Mouse (Mus musculus) 416B (cell line): ENCODE measurements at regions not wholly inside any gene's neighbourhood (a gene's known extent, or its start where the extent isn't known, plus 50 kb on each side); places are given as distances from the start of the nearest gene placed in this dataset.
A peak's percentile ranks its signal among the peaks of the same experiment; 100 is the strongest.

ENCODE experiments used
- DNase-seq: peaks from one replicate; pipeline ENCODE4 v3.0.0; 2011; ENCODE audit warnings: low read depth

GRCm38 (mm10) chr5:106392213-106392612, 65.8 kb downstream of the Barhl2 start:
- no peak for DNase-seq

- DNase-seq = no peak
These were observed 71.3 kb downstream of the Barhl2 start for GRCm38 (mm10) chr5:106386621-106387020.

- no peak for DNase-seq
These were observed 72.1 kb downstream of the Barhl2 start for GRCm38 (mm10) chr5:106385838-106386237.

- no peak for DNase-seq
These were observed 72.7 kb downstream of the Barhl2 start for GRCm38 (mm10) chr5:106385219-106385618.

- no peak for DNase-seq
These were observed 73.7 kb downstream of the Barhl2 start for GRCm38 (mm10) chr5:106384138-106384770.

- DNase-seq = peak; percentile 3
These were observed 76.0 kb downstream of the Barhl2 start for GRCm38 (mm10) chr5:106381919-106382318.

GRCm38 (mm10) chr5:106380631-106381285, 77.2 kb downstream of the Barhl2 start:
- no peak for DNase-seq

GRCm38 (mm10) chr5:106376781-106377525, 81.0 kb downstream of the Barhl2 start:
- no peak for DNase-seq

GRCm38 (mm10) chr5:106367831-106368230, 90.1 kb downstream of the Barhl2 start:
- no peak for DNase-seq

GRCm38 (mm10) chr5:106367312-106367711, 90.7 kb downstream of the Barhl2 start:
- DNase-seq = no peak

GRCm38 (mm10) chr5:106366006-106366405, 92.0 kb downstream of the Barhl2 start:
- DNase-seq = no peak

GRCm38 (mm10) chr5:106365094-106365493, 92.9 kb downstream of the Barhl2 start:
- DNase-seq = peak; percentile 29

- DNase-seq = no peak
These were observed 106.6 kb downstream of the Barhl2 start for GRCm38 (mm10) chr5:106351348-106351747.

GRCm38 (mm10) chr5:106349851-106350515, 108.0 kb downstream of the Barhl2 start:
- DNase-seq = no peak

- DNase-seq = no peak
These were observed 113.7 kb downstream of the Barhl2 start for GRCm38 (mm10) chr5:106344308-106344707.

GRCm38 (mm10) chr5:106343601-106344000, 114.4 kb downstream of the Barhl2 start:
- DNase-seq = no peak

- DNase-seq = no peak
These were observed 116.6 kb downstream of the Barhl2 start for GRCm38 (mm10) chr5:106341361-106341760.

GRCm38 (mm10) chr5:106335639-106336038, 122.3 kb downstream of the Barhl2 start:
- DNase-seq = no peak

GRCm38 (mm10) chr5:106327592-106328150, 130.3 kb downstream of the Barhl2 start:
- no peak for DNase-seq

- no peak for DNase-seq
These were observed 135.3 kb downstream of the Barhl2 start for GRCm38 (mm10) chr5:106322574-106323215.

- no peak for DNase-seq
These were observed 136.5 kb downstream of the Barhl2 start for GRCm38 (mm10) chr5:106321426-106321825.

- no peak for DNase-seq
These were observed 136.9 kb downstream of the Barhl2 start for GRCm38 (mm10) chr5:106321023-106321422.
